ENCODE assay signal across 15 mouse cellular contexts in the genomic region with DNA sequence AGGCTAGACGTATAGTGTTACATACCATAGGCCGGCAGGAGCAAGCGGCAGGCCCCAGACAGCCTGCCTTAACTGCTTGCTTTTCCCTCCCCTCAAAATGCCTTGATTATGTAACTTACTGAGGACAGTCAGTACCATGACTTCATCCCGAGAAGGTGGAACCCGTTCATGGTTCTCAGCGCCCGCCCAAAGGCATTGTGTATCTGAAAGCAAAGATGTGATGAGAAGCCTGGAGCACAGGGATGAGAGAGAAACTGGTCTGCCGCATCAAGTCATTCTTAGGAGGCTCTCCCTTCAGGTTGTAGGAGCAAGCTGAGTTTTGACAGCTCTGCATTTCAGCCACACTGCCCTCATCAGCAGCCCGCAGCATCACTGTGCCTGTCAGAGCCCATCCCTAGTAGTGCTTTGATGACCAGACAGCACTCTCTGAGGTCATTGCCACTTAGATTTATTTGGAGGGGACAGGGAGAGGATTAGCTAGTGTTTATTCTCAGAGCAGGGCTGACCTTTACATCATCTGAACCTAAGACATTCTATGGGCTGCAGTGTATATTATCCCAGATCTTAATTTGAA. TPM values are rescaled to one million over a fixed set of nuclear protein-coding genes. Genes with fewer than 3 reads are reported as not detected.
A peak's percentile ranks its signal among the peaks of the same experiment; 100 is the strongest.
DNase-seq lines count a peak whose midpoint lies in the region; ATAC-seq lines count a peak whose summit lies in the region.
"Had no signal": no experiment of that assay in that cellular context is flagged by ENCODE, and none has a peak within 500 bp of the region (broad histone marks: within the 10 kb centered on the region; RNA-seq: fewer than 3 reads in every experiment).

No protein-coding gene starts in this region.

- peak overlapping the region; percentile 17; the same call in 1 of the 2 replicates for H3K27ac ChIP-seq in heart, embryonic 13.5 days (replicated peaks)
- no peak overlapping the region for H3K27ac ChIP-seq in heart, embryonic 12.5 days (ENCODE audit: poor library complexity, severe bottlenecking)
- no peak overlapping the region for H3K27ac ChIP-seq in midbrain, embryonic 14.5 days (replicated peaks; ENCODE audit: low read depth, low read length)
- H3K27ac ChIP-seq in midbrain, embryonic 10.5 days (replicated peaks): no peak overlapping the region
- no peak overlapping the region; the same call in 1 of the 2 replicates for H3K27ac ChIP-seq in limb, embryonic 13.5 days
- H3K27ac ChIP-seq: liver, embryonic 14.5 days; neural tube, embryonic 13.5 days had no signal

- no peaks in the 10 kb centered on the region for H3K27me3 ChIP-seq in heart, embryonic 13.5 days (replicated peaks)
- H3K27me3 ChIP-seq in heart, embryonic 12.5 days (replicated peaks): no peaks in the 10 kb centered on the region
- H3K27me3 ChIP-seq in midbrain, embryonic 14.5 days (ENCODE audit: control insufficient read depth, insufficient read depth, low read length): no peaks in the 10 kb centered on the region
- no peaks in the 10 kb centered on the region; the same call in 1 of the 2 replicates for H3K27me3 ChIP-seq in midbrain, embryonic 10.5 days (ENCODE audit: low read depth, poor library complexity, severe bottlenecking)
- H3K27me3 ChIP-seq in limb, embryonic 13.5 days: no peaks in the 10 kb centered on the region
- H3K27me3 ChIP-seq: neural tube, embryonic 13.5 days had no signal

- no peaks in the 10 kb centered on the region for H3K36me3 ChIP-seq in heart, embryonic 13.5 days
- H3K36me3 ChIP-seq in heart, embryonic 12.5 days: no peaks in the 10 kb centered on the region
- no peaks in the 10 kb centered on the region for H3K36me3 ChIP-seq in midbrain, embryonic 14.5 days (ENCODE audit: control insufficient read depth, insufficient read depth, low read length)
- no peaks in the 10 kb centered on the region for H3K36me3 ChIP-seq in midbrain, embryonic 10.5 days
- H3K36me3 ChIP-seq in limb, embryonic 13.5 days: no peaks in the 10 kb centered on the region
- H3K36me3 ChIP-seq: G1E; neural tube, embryonic 13.5 days had no signal

- no peak overlapping the region for H3K4me2 ChIP-seq in heart, embryonic 13.5 days
- no peak overlapping the region for H3K4me2 ChIP-seq in heart, embryonic 12.5 days
- no peak overlapping the region for H3K4me2 ChIP-seq in midbrain, embryonic 14.5 days (ENCODE audit: low read length)
- no peak overlapping the region for H3K4me2 ChIP-seq in limb, embryonic 13.5 days (replicated peaks)
- H3K4me2 ChIP-seq: neural tube, embryonic 13.5 days had no signal

- ATAC-seq in heart, embryonic 13.5 days (ENCODE audit: extremely low read depth, insufficient number of reproducible peaks, low FRiP score, low TSS enrichment): no peak
- ATAC-seq in heart, embryonic 12.5 days (ENCODE audit: insufficient number of reproducible peaks, low FRiP score): no peak
- ATAC-seq in midbrain, embryonic 14.5 days (ENCODE audit: low FRiP score, low TSS enrichment): no peak
- ATAC-seq in limb, embryonic 13.5 days (ENCODE audit: low FRiP score, low read depth): no peak
- no peak for ATAC-seq in cerebellum, adult (ENCODE audit: insufficient number of reproducible peaks, low FRiP score, low TSS enrichment)

- no peaks in the 10 kb centered on the region for H3K9me3 ChIP-seq in heart, embryonic 13.5 days
- H3K9me3 ChIP-seq in heart, embryonic 12.5 days (replicated peaks): no peaks in the 10 kb centered on the region
- H3K9me3 ChIP-seq in midbrain, embryonic 14.5 days (ENCODE audit: control insufficient read depth, low read length): no peaks in the 10 kb centered on the region
- H3K9me3 ChIP-seq in midbrain, embryonic 10.5 days (replicated peaks): no peaks in the 10 kb centered on the region
- no peaks in the 10 kb centered on the region for H3K9me3 ChIP-seq in limb, embryonic 13.5 days
- H3K9me3 ChIP-seq: neural tube, embryonic 13.5 days had no signal

- 61% methylated on average over 9 of the region's 9 CpGs for WGBS in heart, embryonic 13.5 days
- WGBS in heart, embryonic 12.5 days: 59% methylated on average over 9 of the region's 9 CpGs
- WGBS in midbrain, embryonic 14.5 days: 60% methylated on average over 9 of the region's 9 CpGs
- WGBS in midbrain, embryonic 10.5 days: 54% methylated on average over 9 of the region's 9 CpGs
- WGBS in limb, embryonic 13.5 days: 49% methylated on average over 9 of the region's 9 CpGs

- H3K9ac ChIP-seq in heart, embryonic 13.5 days: peak overlapping the region; percentile 1; the same call in 1 of the 2 replicates
- H3K9ac ChIP-seq in heart, embryonic 12.5 days: no peak overlapping the region
- no peak overlapping the region for H3K9ac ChIP-seq in midbrain, embryonic 14.5 days (replicated peaks; ENCODE audit: low read length)
- H3K9ac ChIP-seq in limb, embryonic 13.5 days: 0 out of 2 replicates have a peak overlapping the region, but pooled peaks have one; percentile 9
- H3K9ac ChIP-seq: liver, embryonic 14.5 days; neural tube, embryonic 13.5 days had no signal

- DNase-seq in midbrain, embryonic 14.5 days: peak; percentile 26
- DNase-seq in midbrain, embryonic 10.5 days (ENCODE audit: low spot score): no peak
- no peak for DNase-seq in adrenal gland, postnatal 14 days
- DNase-seq: adrenal gland, postnatal 36 days; cerebellum, postnatal 36 days; heart, postnatal 10 days; thymus, postnatal 4 days had no signal

- H3K4me1 ChIP-seq in heart, embryonic 13.5 days: peaks cover 62% of the 10 kb centered on the region
- peaks cover 52% of the 10 kb centered on the region for H3K4me1 ChIP-seq in heart, embryonic 12.5 days (replicated peaks)
- H3K4me1 ChIP-seq in midbrain, embryonic 14.5 days (ENCODE audit: control insufficient read depth, insufficient read depth, low read length): peaks cover 4% of the 10 kb centered on the region
- H3K4me1 ChIP-seq in midbrain, embryonic 10.5 days: peaks cover 50% of the 10 kb centered on the region
- peaks cover 58% of the 10 kb centered on the region for H3K4me1 ChIP-seq in limb, embryonic 13.5 days

- H3K4me3 ChIP-seq in heart, embryonic 13.5 days: no peak overlapping the region
- no peak overlapping the region for H3K4me3 ChIP-seq in heart, embryonic 12.5 days
- no peak overlapping the region for H3K4me3 ChIP-seq in midbrain, embryonic 14.5 days (replicated peaks; ENCODE audit: low read depth, low read length)
- H3K4me3 ChIP-seq in midbrain, embryonic 10.5 days: no peak overlapping the region
- no peak overlapping the region for H3K4me3 ChIP-seq in limb, embryonic 13.5 days
- H3K4me3 ChIP-seq: erythroblast, embryonic 14.5 days; neural tube, embryonic 13.5 days had no signal

RNA-seq across cellular contexts. Expression of a gene that starts 45.5 kb away (rescaled TPM):
- polyA plus RNA-seq in heart, embryonic 13.5 days (2015; fragmentation: Nextera tagmentation; extraction: Ambion mirVana): 81.5 and 83.7 TPM in 2 replicates
- 101 and 103 TPM in 2 replicates for polyA plus RNA-seq in heart, embryonic 12.5 days (2016; fragmentation: Nextera tagmentation; extraction: Ambion mirVana)
- polyA plus RNA-seq in midbrain, embryonic 14.5 days (2014; fragmentation: Nextera tagmentation; extraction: Ambion mirVana): 16.5 and 24.6 TPM in 2 replicates
- polyA plus RNA-seq in midbrain, embryonic 10.5 days (2016; fragmentation: Nextera tagmentation; extraction: Ambion mirVana): 50.9 and 55.6 TPM in 2 replicates
- polyA plus RNA-seq in limb, embryonic 13.5 days (2015; fragmentation: Nextera tagmentation; extraction: Ambion mirVana): 95.6 and 108 TPM in 2 replicates
- 84.2 and 94.8 TPM in 2 replicates for total RNA-seq in adrenal gland, postnatal 14 days (2021)
- polyA plus RNA-seq: G1E had no signal

Comparison
In these comparisons a context has a peak if more than half of its experiments do, and no peak if none do; other contexts are left out.
1. H3K9ac ChIP-seq: peak in heart, embryonic 13.5 days (single experiment) and limb, embryonic 13.5 days (single experiment); none in heart, embryonic 12.5 days (single experiment) and midbrain, embryonic 14.5 days (single experiment).